Mouse (Mus musculus): ENCODE data around the gene Cox7c.
"Not testable (repeated sequence)": the region's sequence is repeated elsewhere in the genome, so short reads cannot be mapped to it uniquely, and the experiment has no call there.

The Cox7c gene

GRCm38 (mm10) chr13:86046254-86046951 lies at the start of gene Cox7c:
Cox7c (minus strand) TSS chr13:86046904.
- peak; percentile 73 for DNase-seq (ENCODE audit: low read depth)

DNA sequence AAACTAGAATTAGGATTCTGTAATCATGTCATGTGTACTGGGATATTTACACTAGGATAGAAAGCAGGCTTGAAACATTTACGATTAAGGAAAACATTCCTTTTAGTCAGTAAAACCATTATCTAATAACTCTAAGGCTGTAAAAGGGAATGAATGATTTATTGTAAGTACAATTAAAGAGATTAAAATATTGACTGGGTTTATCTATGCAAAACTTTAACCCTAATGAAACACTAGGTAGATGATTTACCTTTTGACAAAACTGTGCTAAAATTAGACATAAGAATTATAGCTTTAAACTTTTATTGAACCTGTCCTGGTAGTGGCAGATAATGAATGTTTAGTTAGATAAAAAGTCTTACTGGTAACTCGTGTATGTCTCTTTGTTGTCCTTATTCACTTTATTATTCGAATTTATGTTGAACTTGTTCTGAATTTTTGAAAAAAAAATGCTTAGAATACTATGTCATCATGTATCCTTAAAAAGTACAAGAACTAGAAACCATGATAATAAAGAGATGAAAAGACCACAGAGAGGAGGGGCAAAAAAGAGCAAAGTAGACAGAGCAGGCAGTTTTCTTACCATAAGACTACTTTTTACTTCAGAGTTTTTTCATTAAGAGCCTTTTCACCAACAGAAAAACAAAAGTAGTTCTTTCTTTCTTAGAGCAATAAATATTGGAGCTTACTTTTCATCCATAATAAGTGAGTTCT lies 21.5 kb upstream of the Cox7c start:
- DNase-seq (ENCODE audit: low read depth) = no peak

DNA sequence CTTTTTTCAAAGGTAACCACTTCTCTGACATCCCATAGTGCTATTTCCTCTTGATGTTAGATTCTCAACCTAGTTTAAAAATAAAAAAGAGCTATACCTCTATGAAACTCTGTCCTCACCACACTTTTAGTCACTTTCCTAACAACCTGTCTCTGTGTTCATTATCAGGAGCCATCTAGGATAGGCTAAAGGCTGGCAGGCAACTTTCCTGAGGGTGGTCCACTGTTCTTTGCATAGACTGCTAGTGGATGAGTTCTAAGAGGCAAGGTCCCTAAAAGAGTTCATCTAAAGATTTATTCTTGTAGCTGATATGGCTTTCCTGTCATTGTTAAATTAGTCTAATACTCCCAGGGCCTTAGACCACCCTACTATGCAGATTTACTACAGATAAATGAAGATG lies 20.8 kb upstream of the Cox7c start:
- no peak for DNase-seq (ENCODE audit: low read depth)

DNA sequence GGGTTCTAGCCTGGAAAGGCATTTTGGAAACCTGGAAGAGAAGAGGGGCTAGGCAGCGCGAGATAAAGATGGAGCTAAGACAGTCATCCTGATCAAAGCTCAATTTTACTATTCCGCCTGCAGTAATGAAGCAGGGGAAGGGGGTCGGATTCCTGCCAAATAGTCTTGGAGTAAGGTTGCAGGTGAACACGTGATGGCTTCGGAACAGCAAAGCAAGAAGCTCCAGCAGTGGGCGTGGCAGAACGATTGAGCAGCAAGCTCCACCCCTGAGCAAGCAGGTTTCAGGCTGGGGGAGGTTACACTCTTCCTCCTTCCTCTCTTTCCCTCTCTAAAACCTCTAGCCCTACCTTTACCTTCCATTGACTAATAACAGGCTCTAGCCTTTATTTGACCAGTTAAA lies 7.4 kb upstream of the Cox7c start:
- DNase-seq (ENCODE audit: low read depth) = not testable (repeated sequence)

- DNase-seq (ENCODE audit: low read depth) = no peak
Measured at GRCm38 (mm10) chr13:86004907-86005675, 41.6 kb downstream of the Cox7c start.
